Mouse (Mus musculus): ENCODE measurements around the gene Gemin8. TPM values are rescaled to one million over a fixed set of nuclear protein-coding genes. Genes with fewer than 3 reads are reported as not detected.

Gene Gemin8
- polyA plus RNA-seq, 1 experiment, result 13.8 TPM

GRCm38 (mm10) chrX:166216248-166216647, 46.0 kb downstream of the Gemin8 start:
- Histone ChIP-seq H3K9me3 (replicated peaks; ENCODE audit: control insufficient read depth, insufficient read depth, low read length, poor library complexity, severe bottlenecking) (no peaks in the 10 kb centered on the region), H3K4me1 (ENCODE audit: control insufficient read depth, insufficient read depth, low read length) (no peaks in the 10 kb centered on the region), H3K36me3 (ENCODE audit: control insufficient read depth, insufficient read depth, low read length, poor library complexity, severe bottlenecking) (no peaks in the 10 kb centered on the region), H3K4me3 (ENCODE audit: low read depth, low read length) (no peak overlapping the region), H3K9ac (ENCODE audit: low read depth, poor library complexity, severe bottlenecking) (no peak overlapping the region), H3K27me3 (ENCODE audit: control insufficient read depth, insufficient read depth, low read length, poor library complexity, severe bottlenecking) (no peaks in the 10 kb centered on the region), H3K27ac (ENCODE audit: insufficient read depth, low read length) (no peak overlapping the region)
- TF ChIP-seq POLR2A (IDR thresholded peaks at IDR 0.05; ENCODE audit: insufficient read depth, low read length) (no peak), CTCF (IDR thresholded peaks at IDR 0.05; ENCODE audit: low read depth, low read length) (no peak), EP300 (IDR thresholded peaks at IDR 0.05; ENCODE audit: insufficient read depth, low read depth, low read length) (no peak)

- no peak overlapping the region for H3K9ac ChIP-seq (ENCODE audit: low read depth, poor library complexity, severe bottlenecking)
- no peaks in the 10 kb centered on the region for H3K27me3 ChIP-seq (ENCODE audit: control insufficient read depth, insufficient read depth, low read length, poor library complexity, severe bottlenecking)
- TF ChIP-seq POLR2A (IDR thresholded peaks at IDR 0.05; ENCODE audit: insufficient read depth, low read length) (no peak), EP300 (IDR thresholded peaks at IDR 0.05; ENCODE audit: insufficient read depth, low read depth, low read length) (no peak), CTCF (IDR thresholded peaks at IDR 0.05; ENCODE audit: low read depth, low read length) (no peak)
- no peaks in the 10 kb centered on the region for H3K4me1 ChIP-seq (ENCODE audit: control insufficient read depth, insufficient read depth, low read length)
- no peaks in the 10 kb centered on the region for H3K36me3 ChIP-seq (ENCODE audit: control insufficient read depth, insufficient read depth, low read length, poor library complexity, severe bottlenecking)
- no peaks in the 10 kb centered on the region for H3K9me3 ChIP-seq (replicated peaks; ENCODE audit: control insufficient read depth, insufficient read depth, low read length, poor library complexity, severe bottlenecking)
- no peak overlapping the region for H3K27ac ChIP-seq (ENCODE audit: insufficient read depth, low read length)
- H3K4me3 ChIP-seq (ENCODE audit: low read depth, low read length), result no peak overlapping the region
Observed at GRCm38 (mm10) chrX:166216720-166217119, 46.5 kb downstream of the Gemin8 start.

- H3K36me3 ChIP-seq (ENCODE audit: control insufficient read depth, insufficient read depth, low read length, poor library complexity, severe bottlenecking), result no peaks in the 10 kb centered on the region
- H3K27ac ChIP-seq (ENCODE audit: insufficient read depth, low read length), result no peak overlapping the region
- TF ChIP-seq POLR2A (IDR thresholded peaks at IDR 0.05; ENCODE audit: insufficient read depth, low read length) (no peak), CTCF (IDR thresholded peaks at IDR 0.05; ENCODE audit: low read depth, low read length) (no peak), EP300 (IDR thresholded peaks at IDR 0.05; ENCODE audit: insufficient read depth, low read depth, low read length) (no peak)
- no peak overlapping the region for H3K4me3 ChIP-seq (ENCODE audit: low read depth, low read length)
- H3K27me3 ChIP-seq (ENCODE audit: control insufficient read depth, insufficient read depth, low read length, poor library complexity, severe bottlenecking), result no peaks in the 10 kb centered on the region
- no peaks in the 10 kb centered on the region for H3K4me1 ChIP-seq (ENCODE audit: control insufficient read depth, insufficient read depth, low read length)
- no peaks in the 10 kb centered on the region for H3K9me3 ChIP-seq (replicated peaks; ENCODE audit: control insufficient read depth, insufficient read depth, low read length, poor library complexity, severe bottlenecking)
- H3K9ac ChIP-seq (ENCODE audit: low read depth, poor library complexity, severe bottlenecking), result no peak overlapping the region
Observed at GRCm38 (mm10) chrX:166219331-166219730, 49.1 kb downstream of the Gemin8 start.

- no peaks in the 10 kb centered on the region for H3K9me3 ChIP-seq (replicated peaks; ENCODE audit: control insufficient read depth, insufficient read depth, low read length, poor library complexity, severe bottlenecking)
- no peak overlapping the region for H3K4me3 ChIP-seq (ENCODE audit: low read depth, low read length)
- H3K9ac ChIP-seq (ENCODE audit: low read depth, poor library complexity, severe bottlenecking), result no peak overlapping the region
- no peaks in the 10 kb centered on the region for H3K36me3 ChIP-seq (ENCODE audit: control insufficient read depth, insufficient read depth, low read length, poor library complexity, severe bottlenecking)
- no peaks in the 10 kb centered on the region for H3K4me1 ChIP-seq (ENCODE audit: control insufficient read depth, insufficient read depth, low read length)
- no peaks in the 10 kb centered on the region for H3K27me3 ChIP-seq (ENCODE audit: control insufficient read depth, insufficient read depth, low read length, poor library complexity, severe bottlenecking)
- no peak overlapping the region for H3K27ac ChIP-seq (ENCODE audit: insufficient read depth, low read length)
- no peak for TF ChIP-seq POLR2A (IDR thresholded peaks at IDR 0.05; ENCODE audit: insufficient read depth, low read length)
- TF ChIP-seq EP300 (IDR thresholded peaks at IDR 0.05; ENCODE audit: insufficient read depth, low read depth, low read length), result no peak
- TF ChIP-seq CTCF (IDR thresholded peaks at IDR 0.05; ENCODE audit: low read depth, low read length), result no peak
Observed at GRCm38 (mm10) chrX:166226856-166227255, 56.6 kb downstream of the Gemin8 start.

- H3K9me3 ChIP-seq (replicated peaks; ENCODE audit: control insufficient read depth, insufficient read depth, low read length, poor library complexity, severe bottlenecking), result no peaks in the 10 kb centered on the region
- no peaks in the 10 kb centered on the region for H3K27me3 ChIP-seq (ENCODE audit: control insufficient read depth, insufficient read depth, low read length, poor library complexity, severe bottlenecking)
- H3K9ac ChIP-seq (ENCODE audit: low read depth, poor library complexity, severe bottlenecking), result no peak overlapping the region
- H3K27ac ChIP-seq (ENCODE audit: insufficient read depth, low read length), result no peak overlapping the region
- no peak overlapping the region for H3K4me3 ChIP-seq (ENCODE audit: low read depth, low read length)
- no peaks in the 10 kb centered on the region for H3K4me1 ChIP-seq (ENCODE audit: control insufficient read depth, insufficient read depth, low read length)
- H3K36me3 ChIP-seq (ENCODE audit: control insufficient read depth, insufficient read depth, low read length, poor library complexity, severe bottlenecking), result no peaks in the 10 kb centered on the region
- TF ChIP-seq POLR2A (IDR thresholded peaks at IDR 0.05; ENCODE audit: insufficient read depth, low read length), result no peak
- no peak for TF ChIP-seq CTCF (IDR thresholded peaks at IDR 0.05; ENCODE audit: low read depth, low read length)
- no peak for TF ChIP-seq EP300 (IDR thresholded peaks at IDR 0.05; ENCODE audit: insufficient read depth, low read depth, low read length)
Observed at GRCm38 (mm10) chrX:166229750-166230149, 59.5 kb downstream of the Gemin8 start.

GRCm38 (mm10) chrX:166230515-166231267, 60.4 kb downstream of the Gemin8 start:
- H3K4me3 ChIP-seq (ENCODE audit: low read depth, low read length), result no peak overlapping the region
- no peak overlapping the region for H3K27ac ChIP-seq (ENCODE audit: insufficient read depth, low read length)
- no peaks in the 10 kb centered on the region for H3K36me3 ChIP-seq (ENCODE audit: control insufficient read depth, insufficient read depth, low read length, poor library complexity, severe bottlenecking)
- no peaks in the 10 kb centered on the region for H3K4me1 ChIP-seq (ENCODE audit: control insufficient read depth, insufficient read depth, low read length)
- H3K9ac ChIP-seq (ENCODE audit: low read depth, poor library complexity, severe bottlenecking), result no peak overlapping the region
- no peaks in the 10 kb centered on the region for H3K27me3 ChIP-seq (ENCODE audit: control insufficient read depth, insufficient read depth, low read length, poor library complexity, severe bottlenecking)
- H3K9me3 ChIP-seq (replicated peaks; ENCODE audit: control insufficient read depth, insufficient read depth, low read length, poor library complexity, severe bottlenecking), result no peaks in the 10 kb centered on the region
- no peak for TF ChIP-seq EP300 (IDR thresholded peaks at IDR 0.05; ENCODE audit: insufficient read depth, low read depth, low read length)
